Mouse (Mus musculus) layer of hippocampus, adult 8-10 months (tissue): ENCODE results near the gene Gm20716. TPM values are rescaled to one million over a fixed set of nuclear protein-coding genes. Genes with fewer than 3 reads are reported as not detected.
"Not testable (repeated sequence)": the region's sequence is repeated elsewhere in the genome, so short reads cannot be mapped to it uniquely, and the experiment has no call there.

Experiments
- DNase-seq, 2 experiments: peaks; one replicate each; pipeline ENCODE4 v3.0.0; 2022; ENCODE audit warnings: low spot score in 2 of 2
- microRNA-seq, 2 experiments: library from miRNA; unstranded; fragments of <30 nt; microRNA quantifications; one replicate each; pipeline ENCODE4 v1.2.0; 2022
- total RNA-seq, 4 experiments: library from RNA; stranded (reverse); gene quantifications; 2 replicates each; pipeline ENCODE4 v1.2.4; 2022

Gene Gm20716
- total RNA-seq, 4 experiments from 2014 or later: 33.7 to 46.0 (median 35.0) TPM

DNA sequence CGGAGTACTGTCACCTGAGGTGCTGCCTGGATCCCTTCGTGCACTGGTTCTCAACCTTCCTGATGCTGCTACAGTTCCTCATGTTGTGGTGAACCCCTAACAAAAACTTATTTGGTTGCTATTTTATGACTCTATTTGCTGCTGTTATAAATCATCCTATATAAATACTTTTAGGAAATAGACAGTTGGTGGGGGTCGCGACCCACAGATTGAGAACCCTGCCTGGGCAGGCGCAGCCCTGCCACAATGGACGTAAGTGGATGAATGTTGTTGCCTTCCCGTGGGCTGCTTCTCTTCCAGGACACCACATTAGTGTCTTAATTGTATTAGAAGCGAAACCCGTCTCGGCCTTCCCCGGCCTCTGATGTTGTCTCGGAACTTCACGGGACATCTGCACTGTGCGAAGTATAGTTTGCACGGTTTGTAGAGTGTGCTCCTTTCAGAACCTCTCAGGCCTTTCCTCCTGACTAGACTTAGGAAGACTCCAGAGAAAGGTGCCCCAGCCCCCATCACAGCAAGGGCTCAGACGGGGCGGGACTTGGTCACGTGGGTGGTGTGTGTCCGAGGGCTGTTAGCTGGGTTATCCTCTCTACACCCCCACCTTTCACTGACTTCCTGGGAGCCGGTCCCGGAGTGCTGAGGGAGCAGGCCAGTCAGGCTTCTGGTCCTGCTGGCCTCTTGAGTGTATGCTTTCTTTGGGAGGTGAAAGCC is 63.3 kb downstream of the Gm20716 start:
- DNase-seq: no peak

DNA sequence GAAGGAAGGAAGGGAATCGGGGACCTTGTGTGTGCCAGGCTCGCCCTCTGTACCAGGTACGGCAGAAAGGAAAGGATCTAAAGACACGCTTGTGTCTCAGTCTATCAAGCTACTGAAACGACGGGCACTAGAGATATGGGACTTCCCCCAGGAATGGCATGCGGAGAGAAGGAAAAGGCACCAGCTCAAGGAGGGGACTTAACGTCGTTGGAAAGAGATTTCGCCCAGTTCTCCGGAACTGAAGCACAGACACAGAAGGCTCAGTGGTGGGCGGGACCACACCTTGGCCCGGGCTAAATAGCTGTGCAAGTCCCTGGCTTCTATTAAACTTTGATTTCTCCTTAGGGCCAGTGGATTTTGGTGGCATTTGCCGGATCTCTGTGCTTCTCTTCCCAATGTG is 68.2 kb downstream of the Gm20716 start:
- no peak for DNase-seq

DNA sequence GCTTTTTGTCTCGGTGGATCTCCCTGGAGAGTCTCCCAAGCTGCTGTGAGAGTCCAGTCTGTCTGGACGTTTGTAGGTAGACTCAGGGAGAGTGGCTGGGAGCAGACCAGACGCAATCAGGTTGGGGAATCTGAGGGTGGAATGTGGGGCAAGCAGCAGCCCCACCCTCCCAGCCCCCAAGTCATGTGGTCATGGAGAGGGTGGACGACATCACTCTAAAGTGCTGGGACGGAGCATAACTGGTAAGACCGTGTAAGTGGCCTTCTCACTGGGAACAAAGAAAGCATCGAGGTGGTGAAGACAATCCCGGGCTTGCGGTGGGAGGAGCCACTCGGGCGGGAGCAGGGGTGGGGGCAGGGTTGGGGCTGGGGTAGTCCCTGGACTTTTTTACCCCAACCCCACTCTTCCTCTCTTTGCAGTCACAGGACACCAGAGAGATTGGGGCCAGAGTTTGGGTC is 68.6 kb downstream of the Gm20716 start:
- no peak for DNase-seq

DNA sequence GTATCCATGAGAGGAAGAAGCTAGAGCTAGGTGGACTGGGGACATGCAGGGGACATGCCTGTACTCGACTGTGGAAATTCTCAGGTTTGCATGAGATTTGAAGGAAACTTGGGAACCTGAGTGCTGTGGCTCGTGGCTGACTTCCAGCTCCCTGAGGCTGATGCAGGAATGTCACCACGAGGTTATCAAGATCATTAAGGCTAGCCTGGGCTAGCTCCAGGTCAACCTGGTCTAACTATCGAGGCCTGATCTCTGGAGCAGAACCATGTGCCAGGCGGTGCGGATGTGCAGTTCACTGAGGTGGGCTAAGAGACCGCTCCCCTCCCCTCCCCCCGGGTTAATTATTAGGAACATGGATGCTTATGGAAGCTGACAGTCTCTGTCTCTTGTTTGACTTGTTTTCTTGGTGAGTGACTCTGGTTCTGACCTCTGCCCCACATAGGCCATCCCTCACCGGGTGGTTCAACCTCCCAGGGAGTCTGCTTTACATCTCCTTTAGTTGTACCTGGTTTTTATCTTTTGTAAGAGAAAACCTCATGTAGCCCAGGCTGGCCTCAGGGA is 69.7 kb downstream of the Gm20716 start:
- DNase-seq: no peak

DNA sequence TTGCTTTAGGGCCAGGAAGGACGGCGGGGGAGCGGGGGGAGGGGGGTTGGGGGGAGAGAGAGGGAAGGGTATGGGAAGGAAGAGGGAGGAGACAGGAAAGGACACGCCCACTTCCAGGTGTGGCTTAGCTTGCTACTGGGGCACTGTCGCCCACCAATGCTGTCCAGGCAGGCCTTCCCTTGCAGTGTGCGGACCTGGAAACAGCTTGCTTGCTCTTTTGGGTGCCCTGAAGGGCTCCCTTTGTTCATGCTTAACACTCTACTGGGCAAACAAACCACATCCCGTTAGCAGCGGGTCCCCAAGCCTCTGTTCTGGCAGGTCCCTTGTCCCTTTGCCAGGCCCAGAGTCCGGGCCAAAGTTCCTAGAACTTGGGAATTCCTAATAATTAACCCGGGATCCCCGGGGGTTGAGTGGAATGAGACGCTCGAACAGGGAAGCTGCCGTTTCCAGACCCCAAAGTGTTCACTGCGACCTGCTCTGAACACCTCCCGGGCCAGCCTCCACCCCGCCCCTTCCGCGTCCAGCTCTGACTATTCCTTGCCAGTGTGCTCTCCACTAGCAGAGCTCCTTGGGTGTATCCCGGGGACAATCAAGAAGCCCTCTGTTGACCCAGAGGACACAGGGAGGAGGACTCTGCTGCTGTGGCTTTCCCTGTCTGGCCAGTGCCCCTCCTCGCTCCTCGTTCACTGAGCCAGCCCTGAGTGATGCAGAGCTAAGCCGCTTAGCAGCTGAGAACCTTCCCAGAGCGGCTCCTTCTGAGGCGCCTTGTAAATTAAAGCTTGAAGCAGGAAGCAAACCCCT is 71.1 kb downstream of the Gm20716 start:
- DNase-seq: no peak

DNA sequence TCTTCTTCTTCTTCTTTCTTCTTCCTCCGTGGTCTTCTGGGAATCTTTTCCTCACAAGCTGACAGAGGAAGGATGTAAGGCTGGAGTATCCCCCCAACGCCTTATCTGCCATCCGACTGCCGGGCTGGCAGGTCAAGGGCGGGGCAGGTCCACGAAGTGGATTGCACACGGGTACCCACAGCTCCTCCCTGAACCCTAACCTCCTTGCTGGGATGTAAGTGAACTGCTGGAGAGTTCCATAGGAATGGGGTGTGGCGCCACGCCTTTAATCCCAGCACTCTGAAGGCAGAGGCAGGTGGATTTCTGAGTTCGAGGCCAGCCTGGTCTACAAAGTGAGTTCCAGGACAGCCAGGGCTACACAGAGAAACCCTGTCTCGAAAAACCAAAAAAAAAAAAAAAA is 72.2 kb downstream of the Gm20716 start:
- DNase-seq: not testable (repeated sequence)

DNA sequence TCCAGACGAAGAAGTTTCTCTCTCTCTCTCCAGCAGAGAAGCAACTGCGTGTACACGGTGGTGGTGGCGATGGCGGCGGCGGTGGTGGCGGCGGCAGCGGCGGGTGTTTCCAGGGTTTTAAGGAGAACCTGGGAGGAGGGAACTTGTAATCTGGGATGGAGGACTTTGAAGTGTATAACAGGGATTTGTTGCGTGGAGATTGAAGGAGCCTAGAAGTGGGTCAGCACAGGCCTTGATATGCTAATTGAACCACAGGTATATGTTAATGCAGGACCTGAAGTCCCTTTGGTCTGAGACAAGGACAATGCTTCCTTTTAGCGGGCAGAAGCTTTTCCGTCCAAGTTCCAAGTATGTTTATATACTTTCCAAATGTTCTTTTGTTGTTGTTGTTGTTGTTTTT is 73.8 kb downstream of the Gm20716 start:
- DNase-seq: no peak

DNA sequence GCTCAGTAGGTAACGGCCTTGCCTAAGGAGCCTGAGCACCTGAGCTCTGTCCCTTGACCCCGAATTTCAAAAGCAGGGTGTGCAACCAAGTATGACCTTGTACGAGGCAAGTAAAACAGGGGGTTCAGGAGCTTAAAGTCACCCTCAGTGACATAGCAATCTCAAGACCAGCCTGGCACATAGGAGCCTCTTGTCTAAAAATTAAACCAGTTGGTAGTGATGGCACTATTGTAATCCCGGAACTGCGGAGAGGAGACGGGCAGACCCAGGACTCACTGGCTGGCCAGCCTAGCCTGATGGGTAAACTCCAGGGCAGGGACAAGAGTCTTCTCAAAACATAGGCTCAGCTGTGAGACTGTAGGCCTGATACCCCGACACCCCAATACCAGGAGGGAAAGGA is 74.5 kb downstream of the Gm20716 start:
- no peak for DNase-seq

DNA sequence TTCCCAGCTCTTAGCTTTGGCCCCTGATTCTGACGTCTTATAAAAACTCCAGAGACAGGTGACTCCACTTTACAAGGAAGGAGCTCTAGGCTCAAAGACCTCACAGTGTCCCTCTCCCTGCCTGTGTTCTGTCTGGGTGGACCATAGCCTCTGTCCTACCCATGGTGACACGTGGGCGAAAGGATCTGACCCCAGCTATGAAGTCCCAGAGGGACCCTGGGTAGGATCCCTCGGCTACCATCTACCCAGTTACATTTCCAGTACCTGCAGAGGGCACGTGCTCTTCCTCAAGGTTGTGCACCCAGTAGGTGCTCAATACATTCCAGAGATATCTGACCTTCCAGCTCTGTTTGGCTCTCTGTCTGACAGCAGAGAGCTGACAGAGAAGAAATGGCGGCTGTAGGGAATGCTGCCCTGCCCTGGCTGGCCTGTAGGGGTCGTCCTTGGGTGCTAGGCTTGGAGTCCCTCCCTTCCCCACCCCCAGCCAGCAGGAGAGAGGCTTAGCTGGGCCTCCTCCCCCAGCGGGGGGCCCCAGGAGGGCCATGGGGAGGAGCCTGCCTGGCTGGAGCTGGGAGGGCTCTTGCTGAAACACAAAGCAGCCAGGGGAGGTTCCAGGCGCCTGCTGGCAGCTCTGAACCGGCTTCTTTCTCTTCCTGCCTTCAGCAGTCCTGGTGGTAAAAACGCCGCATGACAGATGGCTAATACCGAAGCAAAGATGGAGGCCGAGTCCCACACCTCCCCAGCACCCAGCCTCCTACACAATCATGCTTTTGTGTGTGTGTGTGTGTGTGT is 75.9 kb downstream of the Gm20716 start:
- peak; percentile 55 to 61 for DNase-seq

DNA sequence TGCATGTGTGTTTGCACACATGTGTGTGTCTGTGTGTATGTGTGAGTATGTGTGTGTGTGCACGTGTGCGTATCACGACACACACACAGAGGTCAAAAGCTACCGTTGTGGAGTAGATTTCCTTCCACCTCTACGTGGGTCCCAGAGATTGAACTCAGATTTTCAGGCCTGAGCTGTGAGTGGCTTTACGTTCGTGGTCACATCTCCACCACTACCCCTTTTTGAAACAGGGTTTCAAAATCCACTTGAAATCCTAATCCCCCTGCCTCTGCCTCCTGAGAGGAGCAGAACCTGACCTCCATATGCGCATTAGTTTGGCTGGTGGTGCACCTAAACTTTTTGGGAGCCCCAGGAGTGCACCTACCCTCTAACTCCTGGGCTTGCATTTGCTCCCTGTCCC is 80.9 kb downstream of the Gm20716 start:
- no peak for DNase-seq

DNA sequence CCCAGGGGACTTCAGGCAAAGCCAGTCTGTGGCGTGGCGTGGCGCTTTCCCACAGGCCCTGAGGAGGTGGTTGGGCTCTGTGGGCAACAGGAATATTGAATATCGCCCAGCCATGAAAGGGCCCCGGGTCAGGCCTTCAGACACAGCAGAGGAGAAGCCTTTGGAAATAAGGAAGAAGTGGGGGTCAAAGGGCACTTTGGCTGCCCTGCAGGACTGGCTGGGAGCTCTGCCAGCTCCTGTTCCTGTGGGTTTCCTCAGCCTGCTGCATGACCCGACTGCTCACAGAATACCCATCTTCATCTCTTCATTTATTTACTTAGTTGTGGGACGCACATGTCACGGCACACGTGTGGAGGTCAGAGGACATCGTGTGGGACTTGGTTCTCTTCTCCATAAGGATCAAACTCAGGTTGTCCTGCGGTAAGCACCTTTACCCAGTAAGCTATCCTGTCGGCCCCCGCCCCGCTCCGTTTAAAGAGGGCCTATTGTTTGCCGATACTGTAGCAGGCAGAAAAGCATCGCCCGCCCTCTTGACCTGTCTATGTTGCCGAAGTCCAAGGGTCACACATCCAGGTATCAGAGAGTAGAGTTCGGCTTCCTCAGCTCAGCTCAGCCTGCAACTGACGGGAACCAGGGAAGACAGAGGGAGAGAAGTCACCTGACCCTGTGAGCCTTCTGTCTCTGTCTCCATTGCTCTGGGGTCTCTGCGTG is 82.3 kb downstream of the Gm20716 start:
- no peak for DNase-seq

DNA sequence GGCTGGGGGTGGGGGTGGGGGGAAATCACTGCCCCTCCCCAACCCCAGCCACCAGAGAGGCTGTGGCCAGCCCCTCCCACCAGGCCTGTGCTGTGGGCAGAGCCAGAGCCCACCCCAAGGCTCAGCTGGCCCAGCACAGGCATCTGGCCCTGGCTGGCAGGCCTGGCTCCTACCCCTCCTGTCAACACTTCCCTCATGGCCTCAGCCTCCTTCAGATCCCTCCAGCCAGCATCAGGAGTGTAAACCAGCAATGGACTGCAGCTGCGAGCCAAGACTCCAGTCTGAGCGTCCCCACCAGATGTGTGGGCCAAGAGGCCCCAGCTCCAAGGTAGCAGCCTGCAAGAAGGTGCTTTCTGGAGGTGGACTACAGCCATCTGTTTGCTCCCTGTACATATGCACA is 84.7 kb downstream of the Gm20716 start:
- no peak for DNase-seq

DNA sequence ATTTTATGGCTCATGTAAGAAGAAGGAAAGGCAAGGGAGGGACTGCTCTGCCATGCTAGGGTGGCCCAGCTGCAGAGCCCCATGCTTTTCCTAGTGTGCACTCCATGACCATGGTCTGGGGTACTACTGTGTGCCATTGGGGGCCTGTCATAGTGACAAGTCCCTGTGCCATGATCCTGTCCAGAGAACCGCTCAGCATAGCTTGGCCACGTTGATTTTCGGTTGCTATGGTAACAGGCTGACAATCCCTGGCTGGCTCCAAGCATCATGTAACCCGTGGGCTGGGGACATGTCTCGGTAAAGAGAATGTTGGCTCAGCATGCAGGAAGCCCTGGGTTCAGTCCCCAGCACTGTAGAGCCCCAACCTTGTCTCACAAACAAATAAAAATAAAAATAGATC is 86.4 kb downstream of the Gm20716 start:
- peak in 1 of 2 experiments; percentile 20 for DNase-seq

DNA sequence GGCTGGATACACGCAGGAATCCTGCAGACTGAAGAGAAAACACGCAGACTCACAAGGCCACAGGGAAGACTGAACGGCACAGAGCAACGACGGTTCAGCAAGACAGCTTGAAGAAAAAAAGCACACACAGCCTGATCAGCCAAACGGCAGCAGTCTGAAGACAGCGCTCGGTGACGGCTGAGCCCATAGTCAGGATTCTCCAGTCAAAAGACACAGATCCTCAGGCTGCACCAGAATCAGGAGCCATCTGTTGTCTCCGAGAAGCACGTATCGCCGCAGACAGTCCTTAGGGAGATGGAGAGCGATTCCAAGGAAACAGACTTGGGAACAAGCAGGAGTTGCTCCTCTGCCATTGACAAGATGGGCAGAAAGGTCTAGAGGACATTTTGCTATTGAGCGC is 93.0 kb downstream of the Gm20716 start:
- peak; percentile 51 to 62 for DNase-seq

Small RNA genes lying within 50 kb of the gene (microRNA-seq; reads per million reads assigned to microRNA genes)
- 0 reads per million in 2 experiments for gene Gm24561

Other genes with a start within 250 kb of the Gm20716 start
- under 1 TPM; 0.14 to 0.18 (median 0.17) TPM for gene Ripor3, start 219.7 kb downstream of the Gm20716 start, total RNA-seq
- 1 to 10 TPM; 3.4 to 4.5 (median 4.1) TPM for gene Pard6b, start 149.4 kb downstream of the Gm20716 start, total RNA-seq
- 10 to 100 TPM; 69.9 to 88.6 (median 84.4) TPM for gene Adnp, start 23.3 kb downstream of the Gm20716 start, total RNA-seq
- 10 to 100 TPM; 48.8 to 66.4 (median 52.7) TPM for gene Dpm1, start 227 bp upstream of the Gm20716 start, total RNA-seq
- 10 to 100 TPM; 15.6 to 19.8 (median 17.4) TPM for gene Mocs3, start 258 bp upstream of the Gm20716 start, total RNA-seq
- gene Kcng1, start 51.4 kb upstream of the Gm20716 start, total RNA-seq: 10 to 100 TPM; 38.2 to 45.7 (median 42.6) TPM